Mouse (Mus musculus): ENCODE data around the gene Vti1a. TPM values are rescaled to one million over a fixed set of nuclear protein-coding genes. Genes with fewer than 3 reads are reported as not detected.

Vti1a gene
- polyA plus RNA-seq, 1 experiment from 2014 or later, result 29.4 TPM

GRCm38 (mm10) chr19:55592876-55593691, 277.0 kb downstream of the Vti1a start:
- peak; percentile 67 for ATAC-seq (ENCODE audit: low FRiP score, low read depth)
- Histone ChIP-seq H3K36me3 (no peaks in the 10 kb centered on the region), H3K4me2 (replicated peaks) (peak overlapping the region; percentile 24; the same call in 1 of the 2 replicates), H3K4me3 (no peak overlapping the region), H3K27me3 (replicated peaks) (peaks cover 26% of the 10 kb centered on the region), H3K27ac (no peak overlapping the region), H3K4me1 (peaks cover 38% of the 10 kb centered on the region), H3K9ac (no peak overlapping the region), H3K9me3 (no peaks in the 10 kb centered on the region)
- 19% methylated on average over 26 of the region's 26 CpGs for WGBS

- Histone ChIP-seq H3K36me3 (no peaks in the 10 kb centered on the region), H3K27ac (no peak overlapping the region), H3K4me1 (peaks cover 43% of the 10 kb centered on the region), H3K9me3 (no peaks in the 10 kb centered on the region), H3K9ac (no peak overlapping the region), H3K4me3 (no peak overlapping the region), H3K27me3 (replicated peaks) (peaks cover 19% of the 10 kb centered on the region; the same call in 1 of the 2 replicates), H3K4me2 (replicated peaks) (peak overlapping the region; percentile 24; the same call in 1 of the 2 replicates)
- WGBS, result 79% methylated on average over 16 of the region's 16 CpGs
- 0 out of 2 replicates have a peak, but pooled peaks have one; percentile 11 for ATAC-seq (ENCODE audit: low FRiP score, low read depth)
These were observed 277.8 kb downstream of the Vti1a start for GRCm38 (mm10) chr19:55593729-55594444.

- H3K4me1 ChIP-seq, result peaks cover 43% of the 10 kb centered on the region
- no peaks in the 10 kb centered on the region for H3K36me3 ChIP-seq
- H3K4me3 ChIP-seq, result no peak overlapping the region
- no peak overlapping the region for H3K27ac ChIP-seq
- H3K27me3 ChIP-seq (replicated peaks), result peaks cover 15% of the 10 kb centered on the region; the same call in 1 of the 2 replicates
- H3K9ac ChIP-seq, result no peak overlapping the region
- H3K9me3 ChIP-seq, result no peaks in the 10 kb centered on the region
- H3K4me2 ChIP-seq (replicated peaks), result no peak overlapping the region
- 98% methylated on average over 3 of the region's 3 CpGs for WGBS
- ATAC-seq (ENCODE audit: low FRiP score, low read depth), result no peak
These were observed 278.4 kb downstream of the Vti1a start for GRCm38 (mm10) chr19:55594451-55594850.

- Histone ChIP-seq H3K9me3 (no peaks in the 10 kb centered on the region), H3K4me2 (replicated peaks) (no peak overlapping the region), H3K9ac (no peak overlapping the region), H3K36me3 (no peaks in the 10 kb centered on the region), H3K4me1 (peaks cover 43% of the 10 kb centered on the region), H3K27ac (no peak overlapping the region), H3K27me3 (replicated peaks) (peaks cover 9% of the 10 kb centered on the region; the same call in 1 of the 2 replicates), H3K4me3 (no peak overlapping the region)
- ATAC-seq (ENCODE audit: low FRiP score, low read depth), result no peak
- WGBS, result 63% methylated on average over 9 of the region's 9 CpGs
These were observed 280.0 kb downstream of the Vti1a start for GRCm38 (mm10) chr19:55595945-55596649.

GRCm38 (mm10) chr19:55596804-55597203, 280.7 kb downstream of the Vti1a start:
- H3K27me3 ChIP-seq (replicated peaks), result peaks cover 9% of the 10 kb centered on the region; the same call in 1 of the 2 replicates
- no peaks in the 10 kb centered on the region for H3K9me3 ChIP-seq
- no peak overlapping the region for H3K9ac ChIP-seq
- H3K4me3 ChIP-seq, result no peak overlapping the region
- peaks cover 43% of the 10 kb centered on the region for H3K4me1 ChIP-seq
- 66% methylated on average over 6 of the region's 6 CpGs for WGBS
- H3K4me2 ChIP-seq (replicated peaks), result no peak overlapping the region
- H3K27ac ChIP-seq, result no peak overlapping the region
- ATAC-seq (ENCODE audit: low FRiP score, low read depth), result no peak
- H3K36me3 ChIP-seq, result no peaks in the 10 kb centered on the region

- 48% methylated on average over 2 of the region's 2 CpGs for WGBS
- no peak for ATAC-seq (ENCODE audit: low FRiP score, low read depth)
- no peaks in the 10 kb centered on the region for H3K36me3 ChIP-seq
- H3K9ac ChIP-seq, result no peak overlapping the region
- H3K9me3 ChIP-seq, result no peaks in the 10 kb centered on the region
- H3K4me2 ChIP-seq (replicated peaks), result no peak overlapping the region
- peaks cover 9% of the 10 kb centered on the region; the same call in 1 of the 2 replicates for H3K27me3 ChIP-seq (replicated peaks)
- peaks cover 43% of the 10 kb centered on the region for H3K4me1 ChIP-seq
- no peak overlapping the region for H3K27ac ChIP-seq
- H3K4me3 ChIP-seq, result no peak overlapping the region
These were observed 281.2 kb downstream of the Vti1a start for GRCm38 (mm10) chr19:55597296-55597695.

DNA sequence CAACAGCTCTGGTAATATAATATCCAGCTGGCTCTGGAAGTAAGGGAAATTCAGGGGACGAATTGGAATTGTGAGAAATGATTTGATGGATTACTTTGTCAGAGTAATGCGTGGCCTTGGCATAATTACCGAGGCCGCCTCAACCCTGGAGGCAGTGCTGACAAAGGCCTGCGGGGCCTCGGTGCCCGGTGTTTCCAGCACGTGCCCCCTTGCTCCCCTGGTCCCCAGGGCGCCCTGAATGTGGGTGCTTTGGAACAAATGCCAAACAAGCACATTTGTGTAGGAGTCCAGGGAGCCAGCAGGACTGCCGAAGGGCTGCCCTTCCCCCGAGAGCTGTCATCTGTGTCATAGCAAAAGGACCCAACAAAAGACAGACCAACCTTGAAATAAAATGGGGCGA, 281.9 kb downstream of the Vti1a start:
- 35% methylated on average over 12 of the region's 12 CpGs for WGBS
- no peak for ATAC-seq (ENCODE audit: low FRiP score, low read depth)

DNA sequence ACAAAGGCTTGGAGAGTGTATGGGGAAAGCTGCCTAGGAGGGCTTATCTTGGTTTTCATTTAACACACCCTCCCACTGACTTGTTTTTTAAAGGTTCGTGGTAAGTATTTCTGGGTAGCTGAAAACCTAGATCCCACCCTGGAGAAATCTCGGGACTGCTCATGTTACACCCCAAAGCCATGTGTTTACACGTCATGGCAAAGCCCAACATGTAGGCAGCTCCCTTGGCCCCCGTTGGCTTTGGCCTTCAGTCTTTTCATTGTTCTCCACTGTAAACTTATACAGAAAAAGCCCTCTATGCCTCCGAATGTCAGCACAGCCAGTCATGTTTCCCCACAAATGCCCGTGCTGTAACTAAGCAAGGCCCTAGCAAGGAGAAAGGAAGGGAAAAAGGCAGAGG, 283.0 kb downstream of the Vti1a start:
- WGBS, result 71% methylated on average over 6 of the region's 6 CpGs
- Histone ChIP-seq H3K36me3 (no peaks in the 10 kb centered on the region), H3K4me2 (replicated peaks) (no peak overlapping the region), H3K9ac (no peak overlapping the region), H3K4me3 (no peak overlapping the region), H3K4me1 (peaks cover 30% of the 10 kb centered on the region), H3K27me3 (replicated peaks) (peaks cover 9% of the 10 kb centered on the region; the same call in 1 of the 2 replicates), H3K9me3 (no peaks in the 10 kb centered on the region), H3K27ac (no peak overlapping the region)
- ATAC-seq (ENCODE audit: low FRiP score, low read depth), result no peak

More for the DNA sequence above, 281.9 kb downstream of the Vti1a start:
- H3K4me3 ChIP-seq, result no peak overlapping the region
- no peak overlapping the region for H3K9ac ChIP-seq
- H3K4me1 ChIP-seq, result peaks cover 40% of the 10 kb centered on the region
- no peak overlapping the region for H3K4me2 ChIP-seq (replicated peaks)
- no peak overlapping the region for H3K27ac ChIP-seq
- no peaks in the 10 kb centered on the region for H3K36me3 ChIP-seq
- no peaks in the 10 kb centered on the region for H3K9me3 ChIP-seq
- peaks cover 9% of the 10 kb centered on the region; the same call in 1 of the 2 replicates for H3K27me3 ChIP-seq (replicated peaks)

DNA sequence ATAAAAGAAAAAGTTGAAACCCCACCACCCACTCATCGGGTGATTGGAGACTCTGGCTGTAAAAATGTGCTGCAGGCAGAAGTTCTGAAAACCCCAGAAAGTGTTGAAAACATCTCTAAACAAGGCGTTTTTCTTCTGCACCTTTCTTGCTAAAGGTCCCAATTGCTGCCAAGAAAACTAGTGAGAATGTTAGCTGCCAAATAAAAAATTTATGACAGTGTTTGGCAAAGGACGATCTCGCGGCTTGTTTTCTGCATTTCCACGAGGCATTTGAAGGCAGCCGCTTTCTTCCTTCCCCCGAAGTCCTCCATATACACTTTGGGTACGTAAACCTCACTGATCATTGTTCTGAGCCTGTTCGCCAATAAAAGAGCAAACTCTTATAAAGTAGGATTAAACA, 291.6 kb downstream of the Vti1a start:
- Histone ChIP-seq H3K9me3 (no peaks in the 10 kb centered on the region), H3K4me3 (no peak overlapping the region), H3K4me1 (no peaks in the 10 kb centered on the region), H3K27me3 (replicated peaks) (no peaks in the 10 kb centered on the region), H3K36me3 (no peaks in the 10 kb centered on the region), H3K4me2 (replicated peaks) (no peak overlapping the region), H3K27ac (no peak overlapping the region), H3K9ac (no peak overlapping the region)
- WGBS, result 66% methylated on average over 10 of the region's 10 CpGs
- no peak for ATAC-seq (ENCODE audit: low FRiP score, low read depth)

- Histone ChIP-seq H3K4me3 (no peak overlapping the region), H3K36me3 (no peaks in the 10 kb centered on the region), H3K9me3 (no peaks in the 10 kb centered on the region), H3K4me1 (no peaks in the 10 kb centered on the region), H3K27ac (no peak overlapping the region), H3K27me3 (replicated peaks) (no peaks in the 10 kb centered on the region), H3K9ac (no peak overlapping the region), H3K4me2 (replicated peaks) (no peak overlapping the region)
- WGBS, result 88% methylated on average over 14 of the region's 14 CpGs
- no peak for ATAC-seq (ENCODE audit: low FRiP score, low read depth)
These were observed 292.8 kb downstream of the Vti1a start for GRCm38 (mm10) chr19:55608858-55609375.

DNA sequence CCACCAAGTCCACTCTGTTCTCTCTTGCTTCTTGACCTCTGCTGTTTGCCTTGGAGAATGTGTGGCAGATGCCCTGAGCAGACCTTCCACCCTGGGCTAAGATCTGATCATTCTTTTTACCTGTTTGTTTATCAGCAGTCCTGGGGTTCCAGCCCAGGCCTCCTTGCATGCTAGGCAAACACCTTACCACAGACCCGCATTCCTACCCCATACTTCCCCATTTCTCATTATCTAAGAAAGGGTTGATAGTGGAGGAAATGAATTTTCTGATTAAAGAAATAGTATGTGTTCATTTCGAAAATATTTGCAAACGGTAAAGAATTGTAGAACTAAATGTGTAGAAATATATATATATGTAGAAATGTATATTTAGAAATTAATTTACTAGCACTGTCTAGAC, 293.7 kb downstream of the Vti1a start:
- Histone ChIP-seq H3K36me3 (no peaks in the 10 kb centered on the region), H3K4me1 (no peaks in the 10 kb centered on the region), H3K9ac (no peak overlapping the region), H3K9me3 (no peaks in the 10 kb centered on the region), H3K4me3 (no peak overlapping the region), H3K27ac (no peak overlapping the region), H3K4me2 (replicated peaks) (no peak overlapping the region), H3K27me3 (replicated peaks) (no peaks in the 10 kb centered on the region)
- ATAC-seq (ENCODE audit: low FRiP score, low read depth), result no peak
- WGBS, result 88% methylated on average over 3 of the region's 3 CpGs

DNA sequence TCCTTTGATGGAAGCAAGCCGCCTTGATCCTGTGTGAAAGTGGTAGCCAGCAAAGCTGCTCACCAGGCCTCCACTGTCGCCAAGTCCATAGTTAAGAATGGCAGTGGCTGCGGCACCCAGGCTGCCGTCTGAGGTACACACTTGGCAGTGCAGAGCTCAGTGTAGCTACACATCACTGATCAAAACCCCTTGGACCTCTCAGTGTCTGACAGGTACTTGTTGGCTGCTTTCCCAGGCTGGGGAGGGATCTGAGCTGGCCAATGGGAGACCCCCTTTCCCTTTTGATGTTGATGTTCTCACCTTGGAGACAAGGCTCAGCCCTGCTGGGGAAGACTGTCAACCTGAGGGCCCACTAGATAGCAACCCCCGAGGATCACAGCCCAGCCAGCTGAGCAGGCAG, 299.6 kb downstream of the Vti1a start:
- H3K4me1 ChIP-seq, result peaks cover 8% of the 10 kb centered on the region; the same call in 1 of the 2 replicates
- H3K4me3 ChIP-seq, result no peak overlapping the region
- 0 out of 2 replicates have a peak, but pooled peaks cover 6% of the 10 kb centered on the region for H3K27me3 ChIP-seq (replicated peaks)
- no peak overlapping the region for H3K4me2 ChIP-seq (replicated peaks)
- H3K9ac ChIP-seq, result no peak overlapping the region
- no peaks in the 10 kb centered on the region for H3K36me3 ChIP-seq
- 85% methylated on average over 5 of the region's 5 CpGs for WGBS
- H3K9me3 ChIP-seq, result no peaks in the 10 kb centered on the region
- no peak overlapping the region for H3K27ac ChIP-seq
- ATAC-seq (ENCODE audit: low FRiP score, low read depth), result no peak
